Mouse (Mus musculus) heart, embryonic 15.5 days (tissue): Measurements from ENCODE around the gene Colca2. TPM values are rescaled to one million over a fixed set of nuclear protein-coding genes. Genes with fewer than 3 reads are reported as not detected.

Experiments used
- ATAC-seq: fragments of 200-750 bp; cut with Nextera tagmentation; replicated peaks from 2 replicates; pipeline ENCODE4 v1.8.0; 2017; ENCODE audit warnings: low read depth, moderate TSS enrichment; ENCODE audit not compliant: insufficient number of reproducible peaks, insufficient read depth, low FRiP score
- H3K27ac ChIP-seq: fragments of 300-500 bp; sonication (generic); 2 replicates; pipeline ENCODE4 v1.5.1; 2015; ENCODE audit warnings: mild to moderate bottlenecking, inconsistent platforms
- H3K27me3 ChIP-seq: fragments of 300-500 bp; sonication (generic); 2 replicates; pipeline ENCODE4 v1.6.1; 2015; ENCODE audit warnings: inconsistent platforms
- H3K36me3 ChIP-seq: fragments of 300-500 bp; sonication (generic); 2 replicates; pipeline ENCODE4 v1.6.1; 2015; ENCODE audit warnings: mild to moderate bottlenecking, inconsistent platforms
- H3K4me1 ChIP-seq: fragments of 300-500 bp; sonication (generic); replicated peaks from 2 replicates; pipeline ENCODE4 v1.6.1; 2015; ENCODE audit warnings: inconsistent platforms
- H3K4me2 ChIP-seq: fragments of 300-500 bp; sonication (generic); 2 replicates; pipeline ENCODE4 v1.6.1; 2015; ENCODE audit warnings: inconsistent platforms, mild to moderate bottlenecking, moderate library complexity
- H3K4me3 ChIP-seq: fragments of 300-500 bp; sonication (generic); 2 replicates; pipeline ENCODE4 v1.5.1; 2015; ENCODE audit warnings: mild to moderate bottlenecking, inconsistent platforms
- H3K9ac ChIP-seq: fragments of 300-500 bp; sonication (generic); 2 replicates; pipeline ENCODE4 v1.6.1; 2015; ENCODE audit warnings: mild to moderate bottlenecking, inconsistent platforms
- H3K9me3 ChIP-seq: fragments of 300-500 bp; sonication (generic); replicated peaks from 2 replicates; pipeline ENCODE4 v1.6.1; 2016; ENCODE audit warnings: inconsistent platforms
- WGBS: fragments of 180-500 bp; shearing (Covaris S2); methylation state at CpG from one replicate; pipeline ENCODE4 v1.1.7; 2015; ENCODE audit warnings: mixed read lengths; 5-methylcytosine and 5-hydroxymethylcytosine counted together
- polyA plus RNA-seq: library from polyadenylated mRNA; unstranded; fragments of >200 nt; fragmentation: Nextera tagmentation; extraction: Ambion mirVana; gene quantifications from 2 replicates; pipeline ENCODE4 v1.2.1, GENCODE M21; 2015

Gene Colca2
- polyA plus RNA-seq, 1 experiment from 2014 or later = 2.7 TPM

- no peak for ATAC-seq
- Histone ChIP-seq H3K9ac (no peak overlapping the region), H3K27me3 (no peaks in the 10 kb centered on the region), H3K36me3 (no peaks in the 10 kb centered on the region), H3K9me3 (no peaks in the 10 kb centered on the region), H3K27ac (no peak overlapping the region), H3K4me3 (no peak overlapping the region), H3K4me1 (no peaks in the 10 kb centered on the region), H3K4me2 (no peak overlapping the region)
- 83% methylated on average over 5 of the region's 5 CpGs for WGBS
Measured at GRCm38 (mm10) chr9:51268852-51269251, 9.5 kb downstream of the Colca2 start.

GRCm38 (mm10) chr9:51258426-51258825 lies 19.9 kb downstream of the Colca2 start:
- H3K4me1 ChIP-seq = no peaks in the 10 kb centered on the region
- H3K36me3 ChIP-seq = no peaks in the 10 kb centered on the region
- no peak overlapping the region for H3K27ac ChIP-seq
- ATAC-seq = no peak
- H3K4me2 ChIP-seq = no peak overlapping the region
- WGBS = 80% methylated on average over 5 of the region's 5 CpGs
- no peak overlapping the region for H3K4me3 ChIP-seq
- H3K9me3 ChIP-seq = no peaks in the 10 kb centered on the region
- no peak overlapping the region for H3K9ac ChIP-seq
- H3K27me3 ChIP-seq = no peaks in the 10 kb centered on the region

- no peaks in the 10 kb centered on the region for H3K27me3 ChIP-seq
- no peak overlapping the region for H3K27ac ChIP-seq
- H3K4me1 ChIP-seq = no peaks in the 10 kb centered on the region
- H3K36me3 ChIP-seq = no peaks in the 10 kb centered on the region
- no peak overlapping the region for H3K4me3 ChIP-seq
- H3K9ac ChIP-seq = no peak overlapping the region
- no peak overlapping the region for H3K4me2 ChIP-seq
- 69% methylated on average over 4 of the region's 4 CpGs for WGBS
- no peaks in the 10 kb centered on the region for H3K9me3 ChIP-seq
- ATAC-seq = no peak
Measured at GRCm38 (mm10) chr9:51256780-51257502, 21.4 kb downstream of the Colca2 start.

GRCm38 (mm10) chr9:51238741-51239385 lies 39.5 kb downstream of the Colca2 start:
- ATAC-seq = no peak
- Histone ChIP-seq H3K27me3 (no peaks in the 10 kb centered on the region), H3K36me3 (no peaks in the 10 kb centered on the region), H3K4me1 (no peaks in the 10 kb centered on the region), H3K9me3 (no peaks in the 10 kb centered on the region), H3K4me2 (no peak overlapping the region), H3K9ac (no peak overlapping the region), H3K4me3 (no peak overlapping the region), H3K27ac (no peak overlapping the region)
- WGBS = 39% methylated on average over 12 of the region's 12 CpGs

GRCm38 (mm10) chr9:51232163-51232562 lies 46.2 kb downstream of the Colca2 start:
- H3K4me2 ChIP-seq = no peak overlapping the region
- WGBS = 93% methylated on average over 8 of the region's 8 CpGs
- no peaks in the 10 kb centered on the region for H3K36me3 ChIP-seq
- H3K4me3 ChIP-seq = no peak overlapping the region
- no peak for ATAC-seq
- no peak overlapping the region for H3K27ac ChIP-seq
- H3K4me1 ChIP-seq = no peaks in the 10 kb centered on the region
- H3K27me3 ChIP-seq = no peaks in the 10 kb centered on the region
- H3K9me3 ChIP-seq = no peaks in the 10 kb centered on the region
- no peak overlapping the region for H3K9ac ChIP-seq

GRCm38 (mm10) chr9:51230701-51231389 lies 47.5 kb downstream of the Colca2 start:
- H3K4me1 ChIP-seq = no peaks in the 10 kb centered on the region
- no peaks in the 10 kb centered on the region for H3K9me3 ChIP-seq
- no peak overlapping the region for H3K9ac ChIP-seq
- no peak overlapping the region for H3K27ac ChIP-seq
- no peaks in the 10 kb centered on the region for H3K27me3 ChIP-seq
- H3K4me2 ChIP-seq = no peak overlapping the region
- H3K4me3 ChIP-seq = no peak overlapping the region
- WGBS = 26% methylated on average over 4 of the region's 4 CpGs
- ATAC-seq = no peak
- no peaks in the 10 kb centered on the region for H3K36me3 ChIP-seq

GRCm38 (mm10) chr9:51225636-51226166 lies 52.7 kb downstream of the Colca2 start:
- H3K27me3 ChIP-seq = no peaks in the 10 kb centered on the region
- H3K4me2 ChIP-seq = no peak overlapping the region
- WGBS = 78% methylated on average over 5 of the region's 5 CpGs
- H3K4me3 ChIP-seq = no peak overlapping the region
- no peaks in the 10 kb centered on the region for H3K4me1 ChIP-seq
- no peak overlapping the region for H3K27ac ChIP-seq
- no peaks in the 10 kb centered on the region for H3K36me3 ChIP-seq
- no peaks in the 10 kb centered on the region for H3K9me3 ChIP-seq
- no peak for ATAC-seq
- no peak overlapping the region for H3K9ac ChIP-seq

Other genes with a start within 250 kb of the Colca2 start
- not detected in 2 replicates for gene Btg4, start 217.7 kb downstream of the Colca2 start, polyA plus RNA-seq
- gene Layn, start 201.5 kb downstream of the Colca2 start, polyA plus RNA-seq = 8.8 and 8.9 TPM in 2 replicates
- 0.19 TPM in 1 of 2 replicates, not detected in the other for gene 4833427G06Rik, start 176.5 kb downstream of the Colca2 start, polyA plus RNA-seq
- 0.03 and 0.24 TPM in 2 replicates for gene Gm32742, start 113.1 kb downstream of the Colca2 start, polyA plus RNA-seq
- gene Pou2af1, start 64.9 kb downstream of the Colca2 start, polyA plus RNA-seq = 0.06 and 0.49 TPM in 2 replicates
- 0.22 TPM in 1 of 2 replicates, not detected in the other for gene 1810046K07Rik, start 50.3 kb upstream of the Colca2 start, polyA plus RNA-seq